Mouse (Mus musculus): ENCODE data around the gene Plscr3.
A peak's percentile ranks its signal among the peaks of the same experiment; 100 is the strongest.

GRCm38 (mm10) chr11:69837604-69837951 is 8.6 kb upstream of the Plscr3 start, which contains the start of gene Nlgn2:
- TF ChIP-seq CTCF (IDR thresholded peaks at IDR 0.05; ENCODE audit: low read depth) (peak; percentile 22; the same call in 1 of the 2 replicates), EP300 (IDR thresholded peaks at IDR 0.05; ENCODE audit: low read depth) (no peak)
